Mouse (Mus musculus) heart, embryonic 16.5 days (tissue): ENCODE data around the gene Poc1b. TPM values are rescaled to one million over a fixed set of nuclear protein-coding genes. Genes with fewer than 3 reads are reported as not detected.
"Not testable (repeated sequence)": the region's sequence is repeated elsewhere in the genome, so short reads cannot be mapped to it uniquely, and the experiment has no call there.

Experiments
- ATAC-seq: fragments of 200-750 bp; cut with Nextera tagmentation; replicated peaks from 2 replicates; pipeline ENCODE4 v1.8.0; 2017; ENCODE audit warnings: moderate number of reproducible peaks; ENCODE audit not compliant: insufficient read depth, low FRiP score; ENCODE audit errors: extremely low read depth
- H3K27ac ChIP-seq: fragments of 300-500 bp; sonication (generic); 2 replicates; pipeline ENCODE4 v1.5.1; 2014; ENCODE audit warnings: mild to moderate bottlenecking, low read length, control low read depth, moderate library complexity
- H3K27me3 ChIP-seq: fragments of 300-500 bp; sonication (generic); 2 replicates; pipeline ENCODE4 v1.6.1; 2014; ENCODE audit warnings: low read length, mixed read lengths; ENCODE audit not compliant: control insufficient read depth, insufficient read depth
- H3K36me3 ChIP-seq: fragments of 300-500 bp; sonication (generic); 2 replicates; pipeline ENCODE4 v1.6.1; 2014; ENCODE audit not compliant: control insufficient read depth, insufficient read depth
- H3K4me1 ChIP-seq: fragments of 300-500 bp; sonication (generic); 2 replicates; pipeline ENCODE4 v1.6.1; 2014; ENCODE audit warnings: low read length, mixed read lengths; ENCODE audit not compliant: control insufficient read depth, insufficient read depth
- H3K4me2 ChIP-seq: fragments of 300-500 bp; sonication (generic); 2 replicates; pipeline ENCODE4 v1.6.1; 2014; ENCODE audit warnings: low read depth, mild to moderate bottlenecking, control low read depth, low read length
- H3K4me3 ChIP-seq: fragments of 300-500 bp; sonication (generic); 2 replicates; pipeline ENCODE4 v1.5.1; 2014; ENCODE audit warnings: mild to moderate bottlenecking, control low read depth, low read length
- H3K9ac ChIP-seq: fragments of 300-500 bp; sonication (generic); 2 replicates; pipeline ENCODE4 v1.6.1; 2014; ENCODE audit warnings: low read length, control low read depth
- H3K9me3 ChIP-seq: fragments of 300-500 bp; sonication (generic); replicated peaks from 2 replicates; pipeline ENCODE4 v1.6.1; 2016; ENCODE audit warnings: low read length; ENCODE audit not compliant: control insufficient read depth
- WGBS: fragments of 180-500 bp; shearing (Covaris S2); extraction: QIAGEN DNeasy Blood & Tissue Kit; methylation state at CpG from one replicate; pipeline ENCODE4 v1.1.7; 2014; 5-methylcytosine and 5-hydroxymethylcytosine counted together
- polyA plus RNA-seq: library from polyadenylated mRNA; unstranded; fragments of >200 nt; fragmentation: Nextera tagmentation; extraction: Ambion mirVana; gene quantifications from 2 replicates; pipeline ENCODE4 v1.2.1, GENCODE M21; 2015

Poc1b gene
- polyA plus RNA-seq, 1 experiment from 2014 or later = 10.0 TPM

- H3K9me3 ChIP-seq, H3K4me1 ChIP-seq, H3K9ac ChIP-seq, H3K27ac ChIP-seq, ATAC-seq, H3K4me2 ChIP-seq, H3K4me3 ChIP-seq, H3K36me3 ChIP-seq, H3K27me3 ChIP-seq: not testable (repeated sequence)
- 87% methylated on average over 10 of the region's 10 CpGs for WGBS
Measured at GRCm38 (mm10) chr10:99157697-99158096, 50.9 kb downstream of the Poc1b start.

GRCm38 (mm10) chr10:99161987-99162582, 55.2 kb downstream of the Poc1b start:
- ATAC-seq = no peak
- Histone ChIP-seq H3K9ac (no peak overlapping the region), H3K4me1 (peaks cover 9% of the 10 kb centered on the region)

GRCm38 (mm10) chr10:99163002-99163401, 56.2 kb downstream of the Poc1b start:
- Histone ChIP-seq H3K9ac (no peak overlapping the region), H3K27ac (no peak overlapping the region), H3K4me2 (no peak overlapping the region), H3K9me3 (no peaks in the 10 kb centered on the region), H3K4me1 (peaks cover 9% of the 10 kb centered on the region), H3K27me3 (no peaks in the 10 kb centered on the region), H3K4me3 (no peak overlapping the region), H3K36me3 (peaks cover 4% of the 10 kb centered on the region; the same call in 1 of the 2 replicates)
- 87% methylated on average over 5 of the region's 5 CpGs for WGBS
- no peak for ATAC-seq

More at GRCm38 (mm10) chr10:99161987-99162582, 55.2 kb downstream of the Poc1b start:
- Histone ChIP-seq H3K4me3 (no peak overlapping the region), H3K27ac (no peak overlapping the region), H3K27me3 (no peaks in the 10 kb centered on the region), H3K9me3 (no peaks in the 10 kb centered on the region), H3K4me2 (no peak overlapping the region), H3K36me3 (peaks cover 4% of the 10 kb centered on the region; the same call in 1 of the 2 replicates)
- 39% methylated on average over 8 of the region's 8 CpGs for WGBS

GRCm38 (mm10) chr10:99164871-99165477, 58.1 kb downstream of the Poc1b start:
- H3K27ac ChIP-seq = peak overlapping the region; percentile 59
- 35% methylated on average over 13 of the region's 13 CpGs for WGBS
- no peak for ATAC-seq

GRCm38 (mm10) chr10:99165751-99166282, 59.0 kb downstream of the Poc1b start:
- WGBS = 40% methylated on average over 7 of the region's 7 CpGs
- no peak for ATAC-seq

More at GRCm38 (mm10) chr10:99164871-99165477, 58.1 kb downstream of the Poc1b start:
- H3K4me1 ChIP-seq = peaks cover 15% of the 10 kb centered on the region
- peaks cover 3% of the 10 kb centered on the region; the same call in 1 of the 2 replicates for H3K36me3 ChIP-seq
- H3K27me3 ChIP-seq = no peaks in the 10 kb centered on the region
- no peak overlapping the region for H3K4me3 ChIP-seq
- H3K9ac ChIP-seq = 0 out of 2 replicates have a peak overlapping the region, but pooled peaks have one; percentile 27
- H3K4me2 ChIP-seq = peak overlapping the region; percentile 45; the same call in 1 of the 2 replicates
- no peaks in the 10 kb centered on the region for H3K9me3 ChIP-seq

GRCm38 (mm10) chr10:99166392-99166791, 59.6 kb downstream of the Poc1b start:
- Histone ChIP-seq H3K4me2 (no peak overlapping the region), H3K9me3 (no peaks in the 10 kb centered on the region), H3K4me1 (peaks cover 20% of the 10 kb centered on the region), H3K27ac (no peak overlapping the region), H3K4me3 (no peak overlapping the region), H3K27me3 (no peaks in the 10 kb centered on the region), H3K36me3 (no peaks in the 10 kb centered on the region), H3K9ac (no peak overlapping the region)
- WGBS = 54% methylated on average over 3 of the region's 3 CpGs
- no peak for ATAC-seq

More at GRCm38 (mm10) chr10:99165751-99166282, 59.0 kb downstream of the Poc1b start:
- H3K27me3 ChIP-seq = no peaks in the 10 kb centered on the region
- H3K4me1 ChIP-seq = peaks cover 15% of the 10 kb centered on the region
- no peaks in the 10 kb centered on the region for H3K9me3 ChIP-seq
- H3K9ac ChIP-seq = peak overlapping the region; percentile 34; the same call in 1 of the 2 replicates
- no peaks in the 10 kb centered on the region for H3K36me3 ChIP-seq
- peak overlapping the region; percentile 59 for H3K27ac ChIP-seq
- no peak overlapping the region for H3K4me2 ChIP-seq
- no peak overlapping the region for H3K4me3 ChIP-seq

- WGBS = 69% methylated on average over 6 of the region's 6 CpGs
- no peaks in the 10 kb centered on the region for H3K27me3 ChIP-seq
- no peak overlapping the region for H3K9ac ChIP-seq
- H3K4me1 ChIP-seq = peaks cover 33% of the 10 kb centered on the region
- no peak overlapping the region; the same call in 1 of the 2 replicates for H3K27ac ChIP-seq
- no peak for ATAC-seq
- no peak overlapping the region for H3K4me3 ChIP-seq
- H3K4me2 ChIP-seq = no peak overlapping the region
- no peaks in the 10 kb centered on the region for H3K9me3 ChIP-seq
- H3K36me3 ChIP-seq = no peaks in the 10 kb centered on the region
Measured at GRCm38 (mm10) chr10:99168404-99168803, 61.6 kb downstream of the Poc1b start.

- Histone ChIP-seq H3K36me3 (no peaks in the 10 kb centered on the region), H3K4me1 (peaks cover 33% of the 10 kb centered on the region), H3K4me2 (no peak overlapping the region), H3K27ac (peak overlapping the region; percentile 70), H3K27me3 (no peaks in the 10 kb centered on the region), H3K9me3 (no peaks in the 10 kb centered on the region), H3K4me3 (no peak overlapping the region), H3K9ac (no peak overlapping the region)
- 66% methylated on average over 11 of the region's 11 CpGs for WGBS
- ATAC-seq = peak; percentile 9; the same call in 1 of the 2 replicates
Measured at GRCm38 (mm10) chr10:99168840-99169764, 62.3 kb downstream of the Poc1b start.
